ENCODE assay signal across 28 mouse cellular contexts in the genomic region with DNA sequence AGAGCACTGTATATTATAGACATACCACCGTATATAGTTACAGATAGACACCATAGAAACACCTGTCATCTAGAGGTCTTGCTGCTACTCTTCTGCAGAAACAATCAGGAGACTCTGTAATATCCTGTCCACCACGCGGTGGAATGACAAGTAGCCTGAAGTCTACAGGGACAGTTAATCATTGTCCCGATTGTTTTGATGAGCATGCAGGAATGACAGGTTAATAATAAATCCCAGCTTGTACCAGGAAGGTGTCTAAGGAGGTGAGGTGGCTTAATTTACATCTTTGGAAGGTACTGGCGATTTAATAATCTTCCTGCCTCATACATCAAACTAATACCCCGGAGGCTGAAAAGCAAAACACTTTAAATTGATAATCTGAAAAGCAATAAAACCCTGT. TPM values are rescaled to one million over a fixed set of nuclear protein-coding genes. Genes with fewer than 3 reads are reported as not detected.
A peak's percentile ranks its signal among the peaks of the same experiment; 100 is the strongest.
DNase-seq lines count a peak whose midpoint lies in the region; ATAC-seq lines count a peak whose summit lies in the region.
"Had no signal": no experiment of that assay in that cellular context is flagged by ENCODE, and none has a peak within 500 bp of the region (broad histone marks: within the 10 kb centered on the region; RNA-seq: fewer than 3 reads in every experiment).

No protein-coding gene starts in this region.

- H3K27me3 ChIP-seq in hindbrain, embryonic 12.5 days = no peaks in the 10 kb centered on the region
- no peaks in the 10 kb centered on the region for H3K27me3 ChIP-seq in hindbrain, embryonic 14.5 days (ENCODE audit: control insufficient read depth, insufficient read depth, low read length)
- H3K27me3 ChIP-seq in midbrain, embryonic 13.5 days = no peaks in the 10 kb centered on the region
- no peaks in the 10 kb centered on the region for H3K27me3 ChIP-seq in midbrain, embryonic 10.5 days (ENCODE audit: low read depth, poor library complexity, severe bottlenecking)
- H3K27me3 ChIP-seq: embryonic facial prominence, embryonic 13.5 days; heart, embryonic 13.5 days; limb, embryonic 15.5 days; midbrain, embryonic 15.5 days had no signal

- 0 out of 2 replicates have a peak, but pooled peaks have one; percentile 35 for ATAC-seq in hindbrain, embryonic 12.5 days (ENCODE audit: low FRiP score)
- no peak for ATAC-seq in hindbrain, embryonic 14.5 days (ENCODE audit: low FRiP score)
- no peak for ATAC-seq in midbrain, embryonic 13.5 days
- no peak for ATAC-seq in frontal cortex, adult (ENCODE audit: low TSS enrichment)
- ATAC-seq: forebrain, embryonic 14.5 days; midbrain, embryonic 15.5 days had no signal

- H3K27ac ChIP-seq in hindbrain, embryonic 12.5 days = no peak overlapping the region
- H3K27ac ChIP-seq in hindbrain, embryonic 14.5 days = no peak overlapping the region
- H3K27ac ChIP-seq in midbrain, embryonic 13.5 days = 0 out of 2 replicates have a peak overlapping the region, but pooled peaks have one; percentile 14
- H3K27ac ChIP-seq in midbrain, embryonic 10.5 days (replicated peaks) = no peak overlapping the region
- H3K27ac ChIP-seq: embryonic facial prominence, embryonic 13.5 days; heart, embryonic 13.5 days; limb, embryonic 15.5 days; liver, embryonic 14.5 days; midbrain, embryonic 15.5 days; stomach, postnatal 0 days had no signal

- no peaks in the 10 kb centered on the region for H3K4me1 ChIP-seq in hindbrain, embryonic 12.5 days
- 0 out of 2 replicates have a peak, but pooled peaks cover 5% of the 10 kb centered on the region for H3K4me1 ChIP-seq in hindbrain, embryonic 14.5 days (replicated peaks; ENCODE audit: control insufficient read depth, insufficient read depth, low read length)
- H3K4me1 ChIP-seq in midbrain, embryonic 13.5 days (replicated peaks) = no peaks in the 10 kb centered on the region
- no peaks in the 10 kb centered on the region for H3K4me1 ChIP-seq in midbrain, embryonic 10.5 days
- H3K4me1 ChIP-seq: embryonic facial prominence, embryonic 13.5 days; limb, embryonic 15.5 days; midbrain, embryonic 15.5 days had no signal

- WGBS in hindbrain, embryonic 12.5 days = 65% methylated on average over 6 of the region's 6 CpGs
- 51% methylated on average over 6 of the region's 6 CpGs for WGBS in hindbrain, embryonic 14.5 days
- 78% methylated on average over 6 of the region's 6 CpGs for WGBS in midbrain, embryonic 13.5 days
- WGBS in midbrain, embryonic 10.5 days = 92% methylated on average over 6 of the region's 6 CpGs

- 0 out of 2 replicates have a peak, but pooled peaks cover under 1% of the 10 kb centered on the region for H3K36me3 ChIP-seq in hindbrain, embryonic 12.5 days
- H3K36me3 ChIP-seq in hindbrain, embryonic 14.5 days (replicated peaks; ENCODE audit: control insufficient read depth, insufficient read depth) = no peaks in the 10 kb centered on the region
- 0 out of 2 replicates have a peak, but pooled peaks cover under 1% of the 10 kb centered on the region for H3K36me3 ChIP-seq in midbrain, embryonic 13.5 days
- peaks cover 2% of the 10 kb centered on the region for H3K36me3 ChIP-seq in midbrain, embryonic 10.5 days
- H3K36me3 ChIP-seq: embryonic facial prominence, embryonic 13.5 days; heart, embryonic 13.5 days; limb, embryonic 15.5 days; midbrain, embryonic 15.5 days had no signal

- H3K4me2 ChIP-seq in hindbrain, embryonic 12.5 days (replicated peaks) = no peak overlapping the region
- no peak overlapping the region for H3K4me2 ChIP-seq in hindbrain, embryonic 14.5 days (replicated peaks)
- no peak overlapping the region for H3K4me2 ChIP-seq in midbrain, embryonic 13.5 days (replicated peaks)
- H3K4me2 ChIP-seq: embryonic facial prominence, embryonic 13.5 days; heart, embryonic 13.5 days; limb, embryonic 15.5 days; lung, embryonic 14.5 days; midbrain, embryonic 15.5 days had no signal

- no peak for DNase-seq in hindbrain, embryonic 14.5 days (ENCODE audit: low spot score)
- DNase-seq in midbrain, embryonic 10.5 days (ENCODE audit: low spot score) = no peak
- DNase-seq in kidney, adult 9 months = peak; percentile 79
- DNase-seq in kidney, postnatal 36 days = peak; percentile 36 to 74
- no peak for DNase-seq in B cell, adult 2 months
- DNase-seq: adrenal gland, postnatal 25 days; cerebellum, adult 11 months; cerebellum, postnatal 25 days; embryo, embryonic 11 days; gastrocnemius, postnatal 10 days; heart, adult 18-20 months; heart, postnatal 14 days; left cerebral cortex, postnatal 4 days; lung, embryonic 14.5 days; right cerebral cortex, postnatal 14 days; thymus, adult 2 months; thymus, postnatal 4 days had no signal

- no peak overlapping the region for H3K9ac ChIP-seq in hindbrain, embryonic 12.5 days
- H3K9ac ChIP-seq in hindbrain, embryonic 14.5 days = no peak overlapping the region
- H3K9ac ChIP-seq in midbrain, embryonic 13.5 days (replicated peaks) = no peak overlapping the region
- H3K9ac ChIP-seq: embryonic facial prominence, embryonic 13.5 days; heart, embryonic 13.5 days; limb, embryonic 15.5 days; liver, embryonic 14.5 days; lung, embryonic 14.5 days; midbrain, embryonic 15.5 days had no signal

- no peak overlapping the region for H3K4me3 ChIP-seq in hindbrain, embryonic 12.5 days
- no peak overlapping the region for H3K4me3 ChIP-seq in hindbrain, embryonic 14.5 days (replicated peaks; ENCODE audit: low read length)
- H3K4me3 ChIP-seq in midbrain, embryonic 13.5 days (replicated peaks) = no peak overlapping the region
- no peak overlapping the region for H3K4me3 ChIP-seq in midbrain, embryonic 10.5 days
- H3K4me3 ChIP-seq: embryonic facial prominence, embryonic 13.5 days; erythroblast, embryonic 14.5 days; heart, embryonic 13.5 days; limb, embryonic 15.5 days; midbrain, embryonic 15.5 days had no signal

- H3K9me3 ChIP-seq in hindbrain, embryonic 12.5 days (replicated peaks) = peaks cover 4% of the 10 kb centered on the region; the same call in 1 of the 2 replicates
- H3K9me3 ChIP-seq in hindbrain, embryonic 14.5 days (ENCODE audit: control insufficient read depth, low read length) = no peaks in the 10 kb centered on the region
- H3K9me3 ChIP-seq in midbrain, embryonic 13.5 days = peaks cover 2% of the 10 kb centered on the region; the same call in 1 of the 2 replicates
- H3K9me3 ChIP-seq in midbrain, embryonic 10.5 days (replicated peaks) = 0 out of 2 replicates have a peak, but pooled peaks cover 4% of the 10 kb centered on the region
- H3K9me3 ChIP-seq: embryonic facial prominence, embryonic 13.5 days; heart, embryonic 13.5 days; limb, embryonic 15.5 days; midbrain, embryonic 15.5 days had no signal

RNA-seq across cellular contexts. Expression of gene Cmtr2, which starts 15.3 kb away (rescaled TPM):
- 10.5 and 11.3 TPM in 2 replicates for polyA plus RNA-seq in hindbrain, embryonic 12.5 days (2016; fragmentation: Nextera tagmentation; extraction: Ambion mirVana)
- polyA plus RNA-seq in hindbrain, embryonic 14.5 days (2014; fragmentation: Nextera tagmentation; extraction: Ambion mirVana) = 10.8 and 12.3 TPM in 2 replicates
- 12.8 and 14.6 TPM in 2 replicates for polyA plus RNA-seq in midbrain, embryonic 13.5 days (2015; fragmentation: Nextera tagmentation; extraction: Ambion mirVana)
- 12.4 and 13.2 TPM in 2 replicates for polyA plus RNA-seq in midbrain, embryonic 10.5 days (2016; fragmentation: Nextera tagmentation; extraction: Ambion mirVana)

RNA-seq across cellular contexts. Expression of gene Hydin, which starts 36.0 kb away (rescaled TPM):
- 0.30 and 0.40 TPM in 2 replicates for polyA plus RNA-seq in hindbrain, embryonic 12.5 days (2016; fragmentation: Nextera tagmentation; extraction: Ambion mirVana)
- 0.30 and 0.80 TPM in 2 replicates for polyA plus RNA-seq in hindbrain, embryonic 14.5 days (2014; fragmentation: Nextera tagmentation; extraction: Ambion mirVana)
- 0.26 and 0.34 TPM in 2 replicates for polyA plus RNA-seq in midbrain, embryonic 13.5 days (2015; fragmentation: Nextera tagmentation; extraction: Ambion mirVana)
- 0.05 and 0.14 TPM in 2 replicates for polyA plus RNA-seq in midbrain, embryonic 10.5 days (2016; fragmentation: Nextera tagmentation; extraction: Ambion mirVana)

Comparison
In these comparisons a context has a peak if more than half of its experiments do, and no peak if none do; other contexts are left out.
1. DNase-seq: peak in kidney, adult 9 months (single experiment) and kidney, postnatal 36 days (2 of 2); none in hindbrain, embryonic 14.5 days (single experiment), midbrain, embryonic 10.5 days (single experiment) and B cell, adult 2 months (0 of 2).